Mouse (Mus musculus): ENCODE measurements around the gene Ndufaf2. TPM values are rescaled to one million over a fixed set of nuclear protein-coding genes. Genes with fewer than 3 reads are reported as not detected.

Ndufaf2 gene
- polyA plus RNA-seq, 1 experiment from 2014 or later: 43.1 TPM

- CTCF ChIA-PET: no interaction called here
- in situ Hi-C loops (cut with MboI; ENCODE audit: low pct_unique_long_range_greater_than_20kb): no loop called here
- no peaks in the 10 kb centered on the region for H3K27me3 ChIP-seq
- DNase-seq (ENCODE audit: low read depth, low spot score) (no peak), ATAC-seq (no peak)
- POLR2A ChIA-PET: no interaction called here
- no peak for TF ChIP-seq CTCF (IDR thresholded peaks at IDR 0.05)
Observed at GRCm38 (mm10) chr13:108124096-108124495, 34.3 kb downstream of the Ndufaf2 start.

- in situ Hi-C loops (cut with MboI; ENCODE audit: low pct_unique_long_range_greater_than_20kb): no loop called here
- DNase-seq (ENCODE audit: low read depth, low spot score): no peak
- no peak for ATAC-seq
Observed at GRCm38 (mm10) chr13:108123109-108123723, 35.2 kb downstream of the Ndufaf2 start.

DNA sequence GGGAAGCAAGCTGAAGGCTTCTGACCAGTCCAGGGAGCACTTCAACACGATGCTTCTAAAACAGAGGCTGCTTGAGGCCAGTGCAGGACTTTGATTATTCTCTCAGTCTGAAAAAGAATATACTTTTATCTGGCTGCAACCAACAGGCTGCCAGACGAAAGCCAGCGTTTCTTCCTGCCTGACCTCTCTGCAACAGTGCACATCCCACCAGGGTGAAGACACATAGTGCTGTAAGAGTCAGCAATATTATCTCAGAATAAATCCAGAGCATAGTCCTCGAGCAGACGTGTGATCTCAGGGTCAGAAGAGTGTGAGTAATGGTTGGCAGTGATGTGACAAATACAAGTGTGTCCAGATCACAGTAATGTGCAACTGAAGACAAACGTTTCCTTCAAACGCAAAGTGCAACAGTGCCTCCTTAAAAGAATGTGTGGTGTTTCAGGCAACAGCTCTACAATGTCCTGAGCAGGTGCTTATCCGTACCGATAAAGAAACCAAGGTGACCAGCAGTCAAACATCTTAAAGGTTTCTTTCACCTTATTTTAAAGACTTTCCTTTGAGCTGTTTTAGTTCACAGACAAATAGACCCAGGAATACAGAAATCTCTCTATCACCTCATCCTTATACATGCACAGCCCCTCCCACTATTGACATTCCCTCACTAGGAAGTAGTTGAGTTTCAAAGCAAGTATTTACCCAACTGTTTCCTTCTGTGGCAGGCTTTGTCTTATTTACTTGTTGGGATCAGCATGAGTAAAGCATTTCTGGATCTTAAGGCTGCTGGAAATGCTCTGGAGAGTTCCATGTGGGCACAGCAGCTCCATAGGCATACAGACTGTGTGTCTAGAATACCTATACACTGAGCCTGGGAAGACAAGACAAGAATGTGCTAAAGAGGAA, 38.8 kb downstream of the Ndufaf2 start:
- ChIA-PET POLR2A (no interaction called here), CTCF (no interaction called here)
- no peak for TF ChIP-seq CTCF (IDR thresholded peaks at IDR 0.05)
- H3K27me3 ChIP-seq: no peaks in the 10 kb centered on the region
- in situ Hi-C loops (cut with MboI; ENCODE audit: low pct_unique_long_range_greater_than_20kb): no loop called here
- ATAC-seq: no peak
- no peak for DNase-seq (ENCODE audit: low read depth, low spot score)

More at GRCm38 (mm10) chr13:108123109-108123723, 35.2 kb downstream of the Ndufaf2 start:
- ChIA-PET POLR2A (interaction anchor here (0.6 kb wide), 1 partner anchor 665 kb away, joined by 3 read pairs; no protein-coding TSS in a partner anchor), CTCF (no interaction called here)
- no peak for TF ChIP-seq CTCF (IDR thresholded peaks at IDR 0.05)
- no peaks in the 10 kb centered on the region for H3K27me3 ChIP-seq

GRCm38 (mm10) chr13:108118188-108118587, 40.2 kb downstream of the Ndufaf2 start:
- in situ Hi-C loops (cut with MboI; ENCODE audit: low pct_unique_long_range_greater_than_20kb): no loop called here
- ChIA-PET CTCF (interaction anchor here (0.6 kb wide), 1 partner anchor 19 kb away, joined by 3 read pairs; no protein-coding TSS in a partner anchor), POLR2A (no interaction called here)
- H3K27me3 ChIP-seq: no peaks in the 10 kb centered on the region
- no peak for ATAC-seq
- DNase-seq (ENCODE audit: low read depth, low spot score): no peak
- no peak for TF ChIP-seq CTCF (IDR thresholded peaks at IDR 0.05)

DNA sequence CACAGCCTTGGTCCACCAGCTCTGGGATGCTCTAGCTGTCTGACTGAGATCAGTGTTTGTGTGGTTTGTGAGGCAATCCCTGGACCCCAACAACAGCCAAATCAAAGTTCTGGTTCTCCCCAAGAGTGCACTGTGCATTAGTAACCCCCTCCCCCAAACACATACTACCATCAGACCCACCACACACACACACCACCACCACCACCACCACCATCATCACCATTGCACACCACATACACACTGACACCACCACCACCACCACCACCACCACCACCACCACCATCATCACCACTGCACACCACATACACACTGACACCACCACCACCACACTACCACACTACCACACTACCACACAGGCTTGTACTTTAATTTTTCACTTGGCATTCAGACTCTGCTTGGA, 40.8 kb downstream of the Ndufaf2 start:
- ATAC-seq (no peak), DNase-seq (ENCODE audit: low read depth, low spot score) (no peak)
- ChIA-PET CTCF (interaction anchor here (0.6 to 1.7 kb wide), 2 partner anchors 20 to 34 kb away, joined by 3 read pairs; no protein-coding TSS in a partner anchor), POLR2A (no interaction called here)
- no peaks in the 10 kb centered on the region for H3K27me3 ChIP-seq
- no peak for TF ChIP-seq CTCF (IDR thresholded peaks at IDR 0.05)
- in situ Hi-C loops (cut with MboI; ENCODE audit: low pct_unique_long_range_greater_than_20kb): no loop called here

GRCm38 (mm10) chr13:108114257-108114656, 44.2 kb downstream of the Ndufaf2 start:
- no peak for TF ChIP-seq CTCF (IDR thresholded peaks at IDR 0.05)
- ChIA-PET POLR2A (no interaction called here), CTCF (interaction anchor here (1.4 kb wide), 1 partner anchor 38 kb away, joined by 4 read pairs; no protein-coding TSS in a partner anchor)
- ATAC-seq: no peak
- in situ Hi-C loops (cut with MboI; ENCODE audit: low pct_unique_long_range_greater_than_20kb): no loop called here
- no peaks in the 10 kb centered on the region for H3K27me3 ChIP-seq
- no peak for DNase-seq (ENCODE audit: low read depth, low spot score)

GRCm38 (mm10) chr13:108113536-108113935, 44.9 kb downstream of the Ndufaf2 start:
- in situ Hi-C loops (cut with MboI; ENCODE audit: low pct_unique_long_range_greater_than_20kb): no loop called here
- ATAC-seq (no peak), DNase-seq (ENCODE audit: low read depth, low spot score) (no peak)
- TF ChIP-seq CTCF (IDR thresholded peaks at IDR 0.05): no peak
- H3K27me3 ChIP-seq: no peaks in the 10 kb centered on the region
- ChIA-PET CTCF (no interaction called here), POLR2A (no interaction called here)

DNA sequence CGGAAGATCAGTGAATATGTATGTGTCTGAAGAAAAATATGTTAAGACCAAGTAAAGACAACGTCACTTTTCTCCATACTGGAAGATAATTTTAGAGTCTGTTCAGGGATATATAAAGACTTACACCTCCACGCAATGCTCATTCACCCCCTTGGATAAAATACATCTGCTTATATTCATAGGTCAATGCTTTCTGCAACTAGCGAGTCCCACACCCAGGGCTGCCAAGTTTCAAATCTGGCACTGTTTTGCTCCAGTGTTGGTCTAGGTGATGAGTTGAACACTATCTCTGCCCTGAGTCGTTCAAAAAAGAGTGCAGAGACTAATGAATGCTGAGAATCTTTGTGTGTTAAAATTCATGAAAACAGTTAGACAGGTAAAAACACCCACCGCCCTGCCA, 47.5 kb downstream of the Ndufaf2 start:
- DNase-seq (ENCODE audit: low read depth, low spot score) (no peak), ATAC-seq (no peak)
- POLR2A ChIA-PET: no interaction called here
- CTCF ChIA-PET: no interaction called here
- no peaks in the 10 kb centered on the region for H3K27me3 ChIP-seq
- TF ChIP-seq CTCF (IDR thresholded peaks at IDR 0.05): no peak
- in situ Hi-C loops (cut with MboI; ENCODE audit: low pct_unique_long_range_greater_than_20kb): no loop called here

DNA sequence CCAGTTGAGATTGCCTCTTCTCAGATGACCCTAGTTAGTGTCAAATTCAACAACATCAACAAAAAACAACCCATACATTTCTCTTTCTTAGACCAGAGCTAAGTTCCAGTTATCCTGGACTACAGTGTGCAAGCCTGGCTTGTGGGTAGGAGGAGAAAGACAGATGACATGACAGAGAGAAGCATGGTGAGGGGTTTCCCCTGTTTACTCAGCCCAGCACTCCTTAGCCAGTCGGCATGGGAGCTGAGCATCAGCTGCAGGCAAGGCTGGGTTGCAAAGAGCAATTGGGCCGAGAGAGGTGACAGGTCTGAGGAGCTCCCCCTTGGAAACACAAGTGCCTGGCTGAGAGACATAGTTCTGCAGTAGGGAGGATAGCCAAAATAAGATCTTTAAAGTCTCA, 57.7 kb downstream of the Ndufaf2 start:
- in situ Hi-C loops (cut with MboI; ENCODE audit: low pct_unique_long_range_greater_than_20kb): no loop called here
- ATAC-seq: no peak
- DNase-seq (ENCODE audit: low read depth, low spot score): no peak
- ChIA-PET CTCF (interaction anchor here (0.8 kb wide), 1 partner anchor 9 kb away, joined by 3 read pairs; no protein-coding TSS in a partner anchor), POLR2A (interaction anchor here (0.7 kb wide), 1 partner anchor 238 kb away, joined by 3 read pairs; no protein-coding TSS in a partner anchor)
- no peaks in the 10 kb centered on the region for H3K27me3 ChIP-seq
- TF ChIP-seq CTCF (IDR thresholded peaks at IDR 0.05): no peak

GRCm38 (mm10) chr13:108096446-108096845, 62.0 kb downstream of the Ndufaf2 start:
- TF ChIP-seq CTCF (IDR thresholded peaks at IDR 0.05): no peak
- ATAC-seq (no peak), DNase-seq (ENCODE audit: low read depth, low spot score) (no peak)
- H3K27me3 ChIP-seq: no peaks in the 10 kb centered on the region
- POLR2A ChIA-PET: no interaction called here
- CTCF ChIA-PET: no interaction called here
- in situ Hi-C loops (cut with MboI; ENCODE audit: low pct_unique_long_range_greater_than_20kb): no loop called here

GRCm38 (mm10) chr13:108095617-108096016, 62.8 kb downstream of the Ndufaf2 start:
- ATAC-seq (no peak), DNase-seq (ENCODE audit: low read depth, low spot score) (no peak)

More at GRCm38 (mm10) chr13:108095617-108096016, 62.8 kb downstream of the Ndufaf2 start:
- ChIA-PET POLR2A (no interaction called here), CTCF (interaction anchor here (1.5 kb wide), 1 partner anchor 10 kb away, joined by 3 read pairs; no protein-coding TSS in a partner anchor)
- TF ChIP-seq CTCF (IDR thresholded peaks at IDR 0.05): no peak
- no peaks in the 10 kb centered on the region for H3K27me3 ChIP-seq
- in situ Hi-C loops (cut with MboI; ENCODE audit: low pct_unique_long_range_greater_than_20kb): no loop called here
